Mouse (Mus musculus) neural tube, embryonic 11.5 days (tissue): ENCODE results near the gene Asgr1. TPM values are rescaled to one million over a fixed set of nuclear protein-coding genes. Genes with fewer than 3 reads are reported as not detected.
"Not testable (repeated sequence)": the region's sequence is repeated elsewhere in the genome, so short reads cannot be mapped to it uniquely, and the experiment has no call there.

Source experiments
- ATAC-seq: fragments of 200-750 bp; cut with Nextera tagmentation; 2 replicates; pipeline ENCODE4 v1.8.0; 2017; ENCODE audit warnings: moderate number of reproducible peaks, mild to moderate bottlenecking, moderate TSS enrichment, moderate library complexity; ENCODE audit not compliant: insufficient read depth, low FRiP score, low TSS enrichment
- DNase-seq: peaks from one replicate; pipeline ENCODE4 v3.0.0-alpha.2; 2015; ENCODE audit warnings: low spot score
- H3K27ac ChIP-seq: fragments of 300-500 bp; sonication (generic); 2 replicates; pipeline ENCODE4 v1.5.1; 2014; ENCODE audit warnings: low read depth, mild to moderate bottlenecking, low read length
- H3K27me3 ChIP-seq: fragments of 300-500 bp; sonication (generic); 2 replicates; pipeline ENCODE4 v1.6.1; 2014; ENCODE audit warnings: mild to moderate bottlenecking, low read length, mixed read lengths; ENCODE audit not compliant: control insufficient read depth, insufficient read depth
- H3K36me3 ChIP-seq: fragments of 300-500 bp; sonication (generic); 2 replicates; pipeline ENCODE4 v1.6.1; 2014; ENCODE audit warnings: mild to moderate bottlenecking, low read length, moderate library complexity, mixed read lengths; ENCODE audit not compliant: control insufficient read depth, insufficient read depth
- H3K4me1 ChIP-seq: fragments of 300-500 bp; sonication (generic); 2 replicates; pipeline ENCODE4 v1.6.1; 2014; ENCODE audit warnings: low read length, mixed read lengths; ENCODE audit not compliant: control insufficient read depth, insufficient read depth
- H3K4me2 ChIP-seq: fragments of 300-500 bp; sonication (generic); 2 replicates; pipeline ENCODE4 v1.6.1; 2014; ENCODE audit warnings: low read depth, mild to moderate bottlenecking, moderate library complexity
- H3K4me3 ChIP-seq: fragments of 300-500 bp; sonication (generic); 2 replicates; pipeline ENCODE4 v1.5.1; 2014; ENCODE audit warnings: low read depth, low read length
- H3K9ac ChIP-seq: fragments of 300-500 bp; sonication (generic); 2 replicates; pipeline ENCODE4 v1.6.1; 2014; ENCODE audit warnings: mild to moderate bottlenecking, low read length
- H3K9me3 ChIP-seq: fragments of 300-500 bp; sonication (generic); 2 replicates; pipeline ENCODE4 v1.6.1; 2016; ENCODE audit warnings: low read length; ENCODE audit not compliant: control insufficient read depth
- WGBS: fragments of 180-500 bp; shearing (Covaris S2); extraction: QIAGEN DNeasy Blood & Tissue Kit; methylation state at CpG from one replicate; pipeline ENCODE4 v1.1.7; 2014; 5-methylcytosine and 5-hydroxymethylcytosine counted together
- polyA plus RNA-seq: library from polyadenylated mRNA; unstranded; fragments of >200 nt; fragmentation: Nextera tagmentation; extraction: Ambion mirVana; gene quantifications from 2 replicates; pipeline ENCODE4 v1.2.1, GENCODE M21; 2014

Gene Asgr1
- polyA plus RNA-seq, 1 experiment from 2014 or later = 0.41 TPM

DNA sequence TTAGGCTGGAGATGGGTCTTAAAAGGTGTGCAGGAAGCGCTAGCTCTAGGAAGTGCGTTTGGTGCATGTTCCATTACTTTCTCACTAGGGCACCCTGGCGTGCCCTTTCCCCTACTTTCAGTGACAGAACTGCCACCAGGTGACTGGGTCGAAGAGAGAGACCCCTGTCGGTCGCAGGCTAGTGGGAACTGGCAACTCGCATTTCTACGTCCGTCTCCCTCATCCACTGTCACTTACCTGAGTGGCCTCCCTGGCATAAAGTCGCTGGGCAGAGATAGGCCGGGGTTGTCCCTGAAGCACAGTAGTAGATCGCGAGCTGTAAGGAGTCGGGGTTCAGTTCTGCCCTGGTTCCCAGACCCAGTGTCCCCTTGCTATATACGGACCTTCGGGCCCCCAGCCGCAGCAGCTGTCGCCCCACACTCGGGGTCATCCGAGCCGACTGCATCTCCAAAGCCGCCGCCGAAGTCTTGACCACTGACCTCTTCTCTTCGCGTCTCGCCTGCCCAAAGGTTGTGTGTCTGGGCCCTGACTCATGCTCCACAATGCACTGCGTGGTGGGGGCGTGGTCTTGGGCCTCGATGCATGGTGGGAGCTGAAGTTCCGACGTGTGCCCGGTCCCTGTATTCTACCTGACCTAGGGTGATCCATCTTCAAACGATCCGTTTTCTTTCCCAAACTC lies 38.9 kb upstream of the Asgr1 start, which contains the start of gene Acadvl:
TSS of gene Acadvl (minus strand) at position 532 of the 679 bp plus-strand sequence.
- Histone ChIP-seq H3K4me2 (peak within 1 kb of the TSS; percentile 76), H3K27me3 (no peaks in the 10 kb centered on the region), H3K4me3 (peak within 1 kb of the TSS; percentile 44), H3K36me3 (peaks cover 17% of the 10 kb centered on the region), H3K9ac (peak within 1 kb of the TSS; percentile 60), H3K4me1 (peaks cover 20% of the 10 kb centered on the region), H3K9me3 (no peaks in the 10 kb centered on the region), H3K27ac (no peak within 1 kb of the TSS)
- ATAC-seq (peak; percentile 77), DNase-seq (peak; percentile 84)
- WGBS = 1% methylated on average over 35 of the region's 35 CpGs

DNA sequence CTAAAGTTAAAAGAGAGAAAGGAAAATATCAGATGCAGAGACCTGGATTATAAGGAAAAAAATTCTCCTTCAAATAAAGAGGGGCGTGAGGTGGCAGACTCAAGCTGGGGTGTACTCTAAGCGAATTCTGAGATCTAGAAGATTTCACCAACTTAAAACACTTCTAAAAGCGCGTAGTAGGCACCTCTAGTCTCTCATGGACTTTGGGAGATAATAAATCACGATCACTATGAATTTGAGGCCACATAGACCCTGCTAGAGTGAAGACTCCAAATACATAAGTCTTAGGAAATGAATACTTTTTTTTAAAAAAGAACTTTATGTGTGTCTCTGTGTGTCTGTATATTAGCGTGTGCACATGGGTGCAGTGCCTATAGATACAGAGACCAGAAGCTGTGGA lies 38.2 kb upstream of the Asgr1 start:
- no peak overlapping the region for H3K9ac ChIP-seq
- DNase-seq = no peak
- no peak overlapping the region for H3K27ac ChIP-seq
- H3K27me3 ChIP-seq = no peaks in the 10 kb centered on the region
- no peak for ATAC-seq
- H3K9me3 ChIP-seq = no peaks in the 10 kb centered on the region
- WGBS = 72% methylated on average over 6 of the region's 6 CpGs
- H3K4me1 ChIP-seq = peaks cover 20% of the 10 kb centered on the region
- no peak overlapping the region for H3K4me3 ChIP-seq
- H3K36me3 ChIP-seq = peaks cover 13% of the 10 kb centered on the region
- no peak overlapping the region; the same call in 1 of the 2 replicates for H3K4me2 ChIP-seq

DNA sequence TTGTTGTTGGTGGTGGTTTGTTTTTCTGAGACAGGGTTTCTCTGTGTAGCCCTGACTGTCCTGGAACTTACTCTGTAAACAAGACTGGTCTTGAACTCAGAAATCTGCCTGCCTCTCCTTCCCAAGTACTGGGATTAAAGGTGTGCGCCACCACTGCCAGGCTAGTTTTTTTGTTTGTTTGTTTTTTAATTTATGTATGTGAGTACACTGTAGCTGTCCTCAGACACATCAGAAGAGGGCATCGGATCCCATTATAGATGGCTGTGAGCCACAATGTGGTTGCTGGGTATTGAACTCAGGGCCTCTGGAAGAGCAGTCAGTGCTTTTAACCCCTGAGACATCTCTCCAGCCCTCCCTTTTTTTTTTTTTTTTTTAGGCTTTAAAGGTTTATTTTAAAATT lies 37.7 kb upstream of the Asgr1 start:
- DNase-seq, ATAC-seq, H3K4me2 ChIP-seq, H3K27me3 ChIP-seq, H3K9ac ChIP-seq, H3K4me3 ChIP-seq, H3K9me3 ChIP-seq, H3K27ac ChIP-seq: not testable (repeated sequence)
- Histone ChIP-seq H3K36me3 (peaks cover 11% of the 10 kb centered on the region), H3K4me1 (peaks cover 20% of the 10 kb centered on the region)
- 81% methylated on average over 2 of the region's 2 CpGs for WGBS

DNA sequence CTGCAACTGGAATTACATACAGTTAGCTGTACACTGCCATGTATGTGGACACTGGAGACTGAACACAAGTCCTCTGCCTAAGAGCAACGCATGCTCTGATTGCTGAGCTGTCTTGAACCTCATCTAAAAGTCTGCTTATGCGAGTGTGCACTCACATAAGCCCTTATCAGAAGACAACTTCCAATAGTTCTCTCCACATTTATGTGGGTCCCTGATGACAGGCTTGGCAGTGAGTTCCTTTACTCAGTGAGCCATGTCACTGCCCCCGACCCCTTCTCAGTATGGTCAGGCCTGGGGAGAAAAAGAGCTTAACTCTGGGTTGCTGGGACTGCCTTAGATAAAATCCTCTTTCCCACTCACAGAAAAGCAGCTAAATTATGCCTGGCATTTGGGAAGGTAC lies 37.2 kb upstream of the Asgr1 start, which contains the start of gene Dlg4:
TSS of gene Dlg4 (plus strand) at position 274 of the 400 bp plus-strand sequence.
- 92% methylated on average over 3 of the region's 3 CpGs for WGBS
- ATAC-seq (no peak), DNase-seq (no peak)
- Histone ChIP-seq H3K27ac (no peak within 1 kb of the TSS), H3K4me3 (peak within 1 kb of the TSS; percentile 67), H3K4me1 (peaks cover 20% of the 10 kb centered on the region), H3K9ac (peak within 1 kb of the TSS; percentile 78; the same call in 1 of the 2 replicates), H3K4me2 (peak within 1 kb of the TSS; percentile 90), H3K27me3 (no peaks in the 10 kb centered on the region), H3K36me3 (peaks cover 7% of the 10 kb centered on the region), H3K9me3 (no peaks in the 10 kb centered on the region)

DNA sequence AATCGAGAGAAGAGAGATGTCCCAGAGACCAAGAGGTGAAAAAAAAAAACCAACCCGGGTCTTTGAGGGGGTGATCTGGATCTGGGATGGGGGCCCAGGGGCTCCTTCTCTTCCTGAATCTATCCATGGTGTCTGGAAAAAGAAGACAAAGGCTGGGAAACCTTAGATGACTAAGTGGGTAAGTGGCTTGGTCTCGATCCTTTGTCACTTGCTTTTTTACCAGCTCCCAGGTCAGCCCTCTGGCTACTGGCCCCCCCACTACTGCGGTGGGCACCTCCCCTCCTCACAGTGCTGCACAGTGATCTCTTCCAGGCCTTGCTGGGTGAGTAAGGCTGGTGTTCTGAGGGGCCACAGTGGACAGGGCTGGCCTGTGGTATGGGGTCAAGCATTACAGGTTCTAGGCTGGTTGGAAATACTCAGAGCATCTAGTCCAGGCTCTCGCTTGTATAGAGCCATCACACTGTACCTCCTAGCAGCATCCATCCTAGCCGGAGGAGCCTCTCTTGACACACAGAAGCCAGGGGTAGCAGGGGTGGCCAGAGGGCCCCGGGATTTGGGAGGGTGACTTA lies 36.6 kb upstream of the Asgr1 start:
- no peaks in the 10 kb centered on the region for H3K9me3 ChIP-seq
- H3K4me1 ChIP-seq = peaks cover 23% of the 10 kb centered on the region
- WGBS = 59% methylated on average over 7 of the region's 7 CpGs

DNA sequence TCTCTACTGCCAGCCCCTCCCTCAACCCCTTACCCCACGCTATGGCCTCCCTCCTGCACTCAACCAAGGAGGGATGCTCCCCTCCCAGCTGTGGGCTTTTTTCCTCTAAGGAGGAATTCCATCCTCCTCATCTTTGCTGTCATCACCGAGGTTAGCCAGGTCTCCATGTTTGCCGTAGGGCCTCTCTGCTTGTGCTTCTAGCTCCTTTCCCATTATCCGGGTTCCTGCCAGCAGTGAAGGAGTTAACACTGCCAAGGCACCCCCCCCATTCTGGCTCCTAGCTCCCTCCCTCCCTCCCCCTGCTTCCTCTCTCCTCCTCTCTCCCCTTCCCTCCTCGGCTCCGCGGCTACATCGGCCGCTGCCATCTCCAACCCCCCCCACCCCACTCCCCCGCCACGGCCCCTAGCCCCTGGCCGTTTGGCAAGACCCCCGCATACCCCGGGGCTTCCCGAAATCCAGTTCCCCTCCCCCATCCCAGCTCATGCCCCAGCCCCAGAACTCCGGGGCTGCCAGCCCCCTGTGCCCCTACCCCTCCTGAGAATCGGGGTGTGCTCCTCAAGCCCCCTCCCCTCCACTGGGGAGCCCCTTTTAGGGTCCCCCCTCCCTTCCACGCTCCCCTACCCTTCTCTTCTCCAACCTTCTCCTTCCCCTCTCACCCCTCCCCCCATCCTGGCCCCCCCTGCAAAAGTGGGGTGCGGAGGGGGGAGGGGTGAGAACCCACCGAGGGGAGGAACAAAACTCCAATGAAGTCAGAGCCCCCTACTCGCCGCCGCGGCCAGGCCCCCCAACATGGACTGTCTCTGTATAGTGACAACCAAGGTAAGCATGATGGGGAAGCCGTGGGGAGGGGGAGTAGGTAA lies 35.5 kb upstream of the Asgr1 start:
- Histone ChIP-seq H3K4me1 (peaks cover 27% of the 10 kb centered on the region), H3K36me3 (no peaks in the 10 kb centered on the region), H3K4me3 (peak overlapping the region; percentile 67), H3K9ac (peak overlapping the region; percentile 78), H3K9me3 (no peaks in the 10 kb centered on the region), H3K27me3 (no peaks in the 10 kb centered on the region), H3K4me2 (peak overlapping the region; percentile 90), H3K27ac (peak overlapping the region; percentile 78)
- WGBS = 1% methylated on average over 20 of the region's 25 CpGs
- DNase-seq (peak; percentile 82), ATAC-seq (no peak)

More for the DNA sequence above, 36.6 kb upstream of the Asgr1 start:
- Histone ChIP-seq H3K27ac (no peak overlapping the region), H3K27me3 (no peaks in the 10 kb centered on the region), H3K36me3 (peaks cover 2% of the 10 kb centered on the region; the same call in 1 of the 2 replicates), H3K4me2 (no peak overlapping the region), H3K4me3 (no peak overlapping the region), H3K9ac (no peak overlapping the region)
- DNase-seq (no peak), ATAC-seq (no peak)

DNA sequence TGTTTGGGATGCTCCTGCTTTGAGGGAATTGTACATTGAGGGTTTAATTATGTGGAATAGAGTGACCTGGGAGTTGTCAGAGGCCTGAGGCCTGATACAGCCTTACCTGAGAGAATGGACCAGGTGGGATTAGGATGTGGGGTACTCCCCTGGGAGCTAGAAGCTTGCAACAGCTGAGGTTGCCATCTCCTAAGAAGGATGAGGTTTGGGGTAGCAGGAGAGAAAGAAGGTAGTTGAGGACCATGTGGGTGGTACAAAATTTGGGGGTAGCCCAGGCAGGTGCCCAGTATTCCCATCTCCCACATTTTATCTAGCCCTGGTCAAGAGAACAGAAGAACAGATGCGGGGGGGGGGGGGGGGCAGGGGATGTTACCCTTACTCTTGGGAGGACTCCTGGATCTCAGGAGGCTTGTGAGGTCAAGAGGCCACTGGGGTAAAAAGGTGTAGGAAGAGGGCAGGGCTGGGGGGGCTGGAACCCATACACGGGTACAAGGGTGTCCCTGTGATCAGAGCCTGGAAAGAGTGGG lies 34.3 kb upstream of the Asgr1 start:
- Histone ChIP-seq H3K27me3 (no peaks in the 10 kb centered on the region), H3K36me3 (no peaks in the 10 kb centered on the region), H3K9me3 (no peaks in the 10 kb centered on the region), H3K4me1 (peaks cover 31% of the 10 kb centered on the region), H3K9ac (no peak overlapping the region), H3K4me2 (peak overlapping the region; percentile 90), H3K4me3 (peak overlapping the region; percentile 67), H3K27ac (no peak overlapping the region)
- 53% methylated on average over 2 of the region's 2 CpGs for WGBS
- ATAC-seq (no peak), DNase-seq (no peak)

DNA sequence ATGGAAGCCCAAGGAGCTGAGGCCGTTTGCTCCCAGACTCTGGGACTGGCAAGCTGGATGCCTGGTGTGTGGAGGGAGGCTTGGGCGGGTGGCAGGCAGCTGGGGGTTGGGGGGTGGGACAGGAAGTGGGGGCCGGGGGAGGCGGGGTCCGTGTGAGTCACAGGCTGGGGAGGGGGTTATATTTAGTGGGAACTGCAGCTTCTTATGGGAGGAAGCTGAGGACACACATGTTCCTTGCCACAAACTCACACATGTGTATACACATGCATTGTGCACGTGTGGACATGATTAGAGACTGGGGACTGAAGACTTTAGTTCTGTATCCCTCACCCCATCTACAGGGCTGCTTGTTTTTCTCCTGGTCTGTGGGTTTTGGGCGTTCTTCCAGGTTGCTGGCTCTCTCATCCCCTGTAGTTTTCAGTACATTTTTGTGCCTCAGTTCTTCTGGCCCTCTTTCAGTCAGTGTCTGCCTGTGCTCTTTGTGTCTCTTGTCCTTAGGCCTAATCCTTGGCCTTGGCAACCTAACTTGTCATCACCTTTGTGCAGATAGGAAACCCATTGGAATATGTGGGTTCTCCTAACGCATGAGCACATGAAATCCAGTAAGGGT lies 33.8 kb upstream of the Asgr1 start:
- no peaks in the 10 kb centered on the region for H3K9me3 ChIP-seq
- H3K9ac ChIP-seq = no peak overlapping the region
- no peak for ATAC-seq
- no peaks in the 10 kb centered on the region for H3K36me3 ChIP-seq
- no peak overlapping the region; the same call in none of the 2 replicates for H3K27ac ChIP-seq
- no peaks in the 10 kb centered on the region for H3K27me3 ChIP-seq
- WGBS = 15% methylated on average over 8 of the region's 8 CpGs
- peak overlapping the region; percentile 67; the same call in 1 of the 2 replicates for H3K4me3 ChIP-seq
- peaks cover 28% of the 10 kb centered on the region for H3K4me1 ChIP-seq
- peak overlapping the region; percentile 90 for H3K4me2 ChIP-seq
- no peak for DNase-seq
